Mouse (Mus musculus) kidney, embryonic 16.5 days (tissue): ENCODE measurements around the gene Tnnc2. TPM values are rescaled to one million over a fixed set of nuclear protein-coding genes. Genes with fewer than 3 reads are reported as not detected.

ENCODE experiments used
- ATAC-seq: fragments of 200-750 bp; cut with Nextera tagmentation; 2 replicates; pipeline ENCODE4 v1.8.0; 2017; ENCODE audit warnings: moderate TSS enrichment; ENCODE audit not compliant: low FRiP score, low TSS enrichment
- H3K27ac ChIP-seq: fragments of 300-500 bp; sonication (generic); 2 replicates; pipeline ENCODE4 v1.5.1; 2014; ENCODE audit warnings: low read length
- H3K27me3 ChIP-seq: fragments of 300-500 bp; sonication (generic); 2 replicates; pipeline ENCODE4 v1.6.1; 2014; ENCODE audit warnings: low read length, control low read depth, mixed read lengths; ENCODE audit not compliant: insufficient read depth
- H3K36me3 ChIP-seq: fragments of 300-500 bp; sonication (generic); 2 replicates; pipeline ENCODE4 v1.6.1; 2014; ENCODE audit warnings: low read length, control low read depth, mixed read lengths; ENCODE audit not compliant: insufficient read depth
- H3K4me1 ChIP-seq: fragments of 300-500 bp; sonication (generic); 2 replicates; pipeline ENCODE4 v1.6.1; 2014; ENCODE audit warnings: low read length, control low read depth, mixed read lengths; ENCODE audit not compliant: insufficient read depth
- H3K4me2 ChIP-seq: fragments of 300-500 bp; sonication (generic); replicated peaks from 2 replicates; pipeline ENCODE4 v1.6.1; 2014; ENCODE audit warnings: low read depth, low read length
- H3K4me3 ChIP-seq: fragments of 300-500 bp; sonication (generic); 2 replicates; pipeline ENCODE4 v1.5.1; 2014; ENCODE audit warnings: mild to moderate bottlenecking, low read length
- H3K9ac ChIP-seq: fragments of 300-500 bp; sonication (generic); replicated peaks from 2 replicates; pipeline ENCODE4 v1.6.1; 2014; ENCODE audit warnings: low read length
- H3K9me3 ChIP-seq: fragments of 300-500 bp; sonication (generic); 2 replicates; pipeline ENCODE4 v1.6.1; 2016; ENCODE audit warnings: low read length, control low read depth
- WGBS: fragments of 180-500 bp; shearing (Covaris S2); extraction: QIAGEN DNeasy Blood & Tissue Kit; methylation state at CpG from one replicate; pipeline ENCODE4 v1.1.7; 2014; 5-methylcytosine and 5-hydroxymethylcytosine counted together
- polyA plus RNA-seq: library from polyadenylated mRNA; unstranded; fragments of >200 nt; fragmentation: Nextera tagmentation; extraction: Ambion mirVana; gene quantifications from 2 replicates; pipeline ENCODE4 v1.2.1, GENCODE M21; 2015

Tnnc2 gene
- polyA plus RNA-seq, 1 experiment from 2014 or later = 22.3 TPM

DNA sequence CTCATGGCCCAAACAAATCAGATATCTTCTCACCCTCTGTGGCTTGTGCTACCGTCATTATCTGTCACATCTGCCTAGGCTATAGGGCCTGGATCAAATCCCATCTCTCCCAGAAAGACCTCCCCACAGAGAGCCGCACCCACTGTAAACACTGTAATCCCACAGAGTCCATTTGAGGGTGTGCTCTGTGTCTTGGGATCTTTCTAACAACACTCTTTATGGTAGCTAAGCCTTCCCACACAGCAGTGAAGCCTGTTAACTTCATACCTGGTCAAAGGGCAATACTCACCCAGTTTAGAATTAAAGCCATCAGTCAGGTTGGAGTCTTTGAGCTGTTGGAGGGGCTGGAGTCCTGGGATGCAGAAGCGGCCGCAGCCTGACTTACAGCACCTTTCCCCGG is 48.0 kb downstream of the Tnnc2 start:
- H3K9me3 ChIP-seq = no peaks in the 10 kb centered on the region
- H3K27me3 ChIP-seq = no peaks in the 10 kb centered on the region
- no peaks in the 10 kb centered on the region for H3K36me3 ChIP-seq
- H3K9ac ChIP-seq = no peak overlapping the region
- H3K4me2 ChIP-seq = no peak overlapping the region
- 72% methylated on average over 5 of the region's 5 CpGs for WGBS
- no peak for ATAC-seq
- no peak overlapping the region for H3K27ac ChIP-seq
- no peak overlapping the region for H3K4me3 ChIP-seq
- H3K4me1 ChIP-seq = no peaks in the 10 kb centered on the region

Other genes with a start within 250 kb of the Tnnc2 start
- gene Wfdc2, start 217.6 kb downstream of the Tnnc2 start, polyA plus RNA-seq = 399 and 441 TPM in 2 replicates
- gene Spint3, start 206.5 kb downstream of the Tnnc2 start, polyA plus RNA-seq = not detected in 2 replicates
- not detected in 2 replicates for gene Wfdc6a, start 194.5 kb downstream of the Tnnc2 start, polyA plus RNA-seq
- not detected in 2 replicates for gene Eppin, start 186.4 kb downstream of the Tnnc2 start, polyA plus RNA-seq
- gene Wfdc6b, start 166.4 kb downstream of the Tnnc2 start, polyA plus RNA-seq = not detected in 2 replicates
- gene Wfdc8, start 166.3 kb downstream of the Tnnc2 start, polyA plus RNA-seq = not detected in 2 replicates
- gene Wfdc16, start 141.2 kb downstream of the Tnnc2 start, polyA plus RNA-seq = not detected in 2 replicates
- gene Wfdc10, start 123.9 kb downstream of the Tnnc2 start, polyA plus RNA-seq = not detected in 2 replicates
- not detected in 2 replicates for gene Wfdc9, start 123.4 kb downstream of the Tnnc2 start, polyA plus RNA-seq
- not detected in 2 replicates for gene Wfdc11, start 105.9 kb downstream of the Tnnc2 start, polyA plus RNA-seq
- gene Wfdc13, start 94.9 kb downstream of the Tnnc2 start, polyA plus RNA-seq = 0.97 and 1.3 TPM in 2 replicates
- 0.49 and 1.2 TPM in 2 replicates for gene Spint4, start 81.5 kb downstream of the Tnnc2 start, polyA plus RNA-seq
- gene Spint5, start 64.7 kb downstream of the Tnnc2 start, polyA plus RNA-seq = not detected in 2 replicates
- gene Wfdc3, start 34.0 kb downstream of the Tnnc2 start, polyA plus RNA-seq = 1.1 and 1.2 TPM in 2 replicates
- 73.3 and 74.2 TPM in 2 replicates for gene Dnttip1, start 34.0 kb downstream of the Tnnc2 start, polyA plus RNA-seq
- 449 and 509 TPM in 2 replicates for gene Ube2c, start 10.1 kb downstream of the Tnnc2 start, polyA plus RNA-seq
- 22.7 and 25.2 TPM in 2 replicates for gene Snx21, start 5.9 kb upstream of the Tnnc2 start, polyA plus RNA-seq
- gene Acot8, start 24.9 kb upstream of the Tnnc2 start, polyA plus RNA-seq = 27.3 and 30.8 TPM in 2 replicates
- 10.6 and 11.9 TPM in 2 replicates for gene Zswim3, start 25.1 kb upstream of the Tnnc2 start, polyA plus RNA-seq
- gene Zswim1, start 42.7 kb upstream of the Tnnc2 start, polyA plus RNA-seq = 21.7 and 22.3 TPM in 2 replicates
- not detected in 2 replicates for gene Spata25, start 48.6 kb upstream of the Tnnc2 start, polyA plus RNA-seq
- 206 and 211 TPM in 2 replicates for gene Ctsa, start 52.9 kb upstream of the Tnnc2 start, polyA plus RNA-seq
- 8.8 and 9.0 TPM in 2 replicates for gene Neurl2, start 53.5 kb upstream of the Tnnc2 start, polyA plus RNA-seq
- gene Pltp, start 77.7 kb upstream of the Tnnc2 start, polyA plus RNA-seq = 44.8 and 47.5 TPM in 2 replicates
- gene Pcif1, start 99.3 kb upstream of the Tnnc2 start, polyA plus RNA-seq = 74.9 and 79.7 TPM in 2 replicates
- gene Zfp335, start 131.8 kb upstream of the Tnnc2 start, polyA plus RNA-seq = 15.1 and 16.2 TPM in 2 replicates
- 2.5 and 3.2 TPM in 2 replicates for gene Mmp9, start 160.8 kb upstream of the Tnnc2 start, polyA plus RNA-seq
- 0.85 and 0.94 TPM in 2 replicates for gene Slc12a5, start 180.8 kb upstream of the Tnnc2 start, polyA plus RNA-seq